Mouse (Mus musculus): ENCODE data around the gene Calm3.
A peak's percentile ranks its signal among the peaks of the same experiment; 100 is the strongest.

GRCm38 (mm10) chr7:16932704-16933577 is 9.0 kb upstream of the Calm3 start:
- TF ChIP-seq POLR2A (IDR thresholded peaks at IDR 0.05; ENCODE audit: extremely low read depth, insufficient read depth, low read length) (no peak), CTCF (IDR thresholded peaks at IDR 0.05; ENCODE audit: low read depth, low read length) (peak; percentile 44; the same call in 1 of the 2 replicates)
